12 mouse cellular contexts compared by ENCODE assay signal in genomic region chrX:71424852-71425251, GRCm38 (mm10).
A peak's percentile ranks its signal among the peaks of the same experiment; 100 is the strongest.
DNase-seq lines count a peak whose midpoint lies in the region; ATAC-seq and TF ChIP-seq lines count a peak whose summit lies in the region.
"Had no signal": no experiment of that assay in that cellular context is flagged by ENCODE, and none has a peak within 500 bp of the region (broad histone marks: within the 10 kb centered on the region; RNA-seq: fewer than 3 reads in every experiment).

No protein-coding gene starts in this region.

- WGBS in heart, postnatal 0 days = 75% methylated on average over 1 of the region's 1 CpGs
- WGBS in heart, embryonic 10.5 days = 57% methylated on average over 1 of the region's 1 CpGs

- H3K79me2 ChIP-seq in MEL (ENCODE audit: control insufficient read depth, insufficient read depth, low read length, poor library complexity) = no peaks in the 10 kb centered on the region

- H3K36me3 ChIP-seq in heart, postnatal 0 days (replicated peaks; ENCODE audit: control insufficient read depth, insufficient read depth, low read length) = no peaks in the 10 kb centered on the region
- peaks cover 0 to 9% of the 10 kb centered on the region in 2 experiments; a peak in 2 of 4 replicates for H3K36me3 ChIP-seq in MEL (ENCODE audit: control insufficient read depth in 1 of 2, insufficient read depth in 2 of 2, low read length in 2 of 2)
- H3K36me3 ChIP-seq in heart, embryonic 10.5 days = 0 out of 2 replicates have a peak, but pooled peaks cover 8% of the 10 kb centered on the region
- H3K36me3 ChIP-seq: hindbrain, embryonic 15.5 days had no signal

- ATAC-seq in heart, postnatal 0 days (ENCODE audit: insufficient read depth, low read depth) = no peak

- no peak overlapping the region for H3K27ac ChIP-seq in heart, postnatal 0 days (ENCODE audit: low read depth)
- no peak overlapping the region for H3K27ac ChIP-seq in MEL (ENCODE audit: control insufficient read depth, low read depth, low read length)
- H3K27ac ChIP-seq in heart, embryonic 10.5 days = no peak overlapping the region
- H3K27ac ChIP-seq: forebrain, embryonic 10.5 days; hindbrain, embryonic 15.5 days; liver, embryonic 13.5 days had no signal

- H3K4me3 ChIP-seq in heart, postnatal 0 days (ENCODE audit: low read depth, low read length) = no peak overlapping the region
- H3K4me3 ChIP-seq in MEL (ENCODE audit: control insufficient read depth in 1 of 2, insufficient read depth in 1 of 2, low read depth in 2 of 2, low read length in 2 of 2) = no peak overlapping the region
- no peak overlapping the region for H3K4me3 ChIP-seq in heart, embryonic 10.5 days
- H3K4me3 ChIP-seq: forebrain, embryonic 10.5 days; hindbrain, embryonic 15.5 days; liver, embryonic 13.5 days had no signal

- no peak for DNase-seq in heart, postnatal 0 days (ENCODE audit: low spot score)
- no peak for DNase-seq in heart, postnatal 36 days
- peak; percentile 10 for DNase-seq in lung, postnatal 36 days
- DNase-seq in lung, postnatal 4 days = no peak
- peak; percentile 28 for DNase-seq in MEL (ENCODE audit: low read depth, low spot score)
- DNase-seq in naive thymus-derived CD4-positive, alpha-beta T cell, adult 2 months (ENCODE audit: low read depth) = peak; percentile 14
- no peak for DNase-seq in heart, embryonic 10.5 days (ENCODE audit: low spot score)
- DNase-seq: adrenal gland, postnatal 36 days; heart, adult 18-20 months; liver, embryonic 13.5 days had no signal

- TF ChIP-seq RAD21 in MEL (IDR thresholded peaks at IDR 0.05; ENCODE audit: low read depth, low read length) = peak; percentile 59

- H3K9me3 ChIP-seq in heart, postnatal 0 days (replicated peaks; ENCODE audit: control insufficient read depth, low read length) = no peaks in the 10 kb centered on the region
- H3K9me3 ChIP-seq in MEL (replicated peaks; ENCODE audit: insufficient read depth, low read length) = no peaks in the 10 kb centered on the region
- H3K9me3 ChIP-seq in heart, embryonic 10.5 days = no peaks in the 10 kb centered on the region
- H3K9me3 ChIP-seq: forebrain, embryonic 10.5 days; hindbrain, embryonic 15.5 days; liver, embryonic 13.5 days had no signal

- H3K27me3 ChIP-seq in heart, postnatal 0 days (ENCODE audit: control insufficient read depth, insufficient read depth, low read length) = no peaks in the 10 kb centered on the region
- no peaks in the 10 kb centered on the region for H3K27me3 ChIP-seq in MEL (ENCODE audit: control insufficient read depth in 1 of 2, insufficient read depth in 2 of 2, low read length in 2 of 2)
- H3K27me3 ChIP-seq in heart, embryonic 10.5 days (ENCODE audit: insufficient read depth, poor library complexity, severe bottlenecking) = peaks cover 8% of the 10 kb centered on the region; the same call in 1 of the 2 replicates
- H3K27me3 ChIP-seq: hindbrain, embryonic 15.5 days; liver, embryonic 13.5 days had no signal

- intact Hi-C loops in heart, postnatal 36 days (cut with DNase I) = loop anchor here (1.0 to 5.0 kb wide), 3 partner anchors 132 to 197 kb away; no protein-coding TSS in a partner anchor

- H3K4me1 ChIP-seq in heart, postnatal 0 days (ENCODE audit: control insufficient read depth, insufficient read depth) = no peaks in the 10 kb centered on the region
- H3K4me1 ChIP-seq in MEL (ENCODE audit: control insufficient read depth in 1 of 2, insufficient read depth in 2 of 2, low read length in 2 of 2) = peaks cover 3 to 11% of the 10 kb centered on the region in 2 experiments; a peak in 3 of 4 replicates
- H3K4me1 ChIP-seq in heart, embryonic 10.5 days = no peaks in the 10 kb centered on the region
- H3K4me1 ChIP-seq: hindbrain, embryonic 15.5 days had no signal

- no peak for TF ChIP-seq POLR2A in MEL (IDR thresholded peaks at IDR 0.05; ENCODE audit: control insufficient read depth in 1 of 2, insufficient read depth in 1 of 2, low read depth in 1 of 2, low read length in 2 of 2, poor library complexity in 1 of 2)

- no peak overlapping the region for H3K9ac ChIP-seq in heart, postnatal 0 days (replicated peaks; ENCODE audit: low read depth, low read length)
- no peak overlapping the region for H3K9ac ChIP-seq in MEL (ENCODE audit: control insufficient read depth, low read depth, low read length, poor library complexity, severe bottlenecking)
- H3K9ac ChIP-seq: hindbrain, embryonic 15.5 days; liver, embryonic 13.5 days had no signal

- H3K4me2 ChIP-seq in heart, postnatal 0 days (ENCODE audit: low read depth, low read length) = no peak overlapping the region
- H3K4me2 ChIP-seq: hindbrain, embryonic 15.5 days; liver, embryonic 13.5 days had no signal

- peak; percentile 30 for TF ChIP-seq CTCF in heart, postnatal 0 days (IDR thresholded peaks at IDR 0.05; ENCODE audit: low read depth)
- TF ChIP-seq CTCF in MEL (IDR thresholded peaks at IDR 0.05 in 2 of 3, conservative IDR thresholded peaks at IDR 0.05 in 1 of 3; ENCODE audit: control insufficient read depth in 1 of 3, insufficient read depth in 1 of 3, low read depth in 2 of 3, low read length in 3 of 3, poor library complexity in 1 of 3, severe bottlenecking in 1 of 3) = peak in 2 of 3 experiments; percentile 49 to 59; a peak in 4 of 6 replicates

- no peak for TF ChIP-seq EP300 in heart, postnatal 0 days (IDR thresholded peaks at IDR 0.05; ENCODE audit: low read depth)
- no peak for TF ChIP-seq EP300 in MEL (IDR thresholded peaks at IDR 0.05; ENCODE audit: low read depth in 1 of 2, low read length in 2 of 2)

TF ChIP-seq in MEL, 35 proteins besides CTCF, POLR2A, EP300 and RAD21:
- no peak for TF ChIP-seq ZNF384 (IDR thresholded peaks at IDR 0.05; ENCODE audit: low read depth, low read length)
- TF ChIP-seq SMC3 (IDR thresholded peaks at IDR 0.05; ENCODE audit: low read depth, low read length) = peak; percentile 72
- no peak for TF ChIP-seq TBP (IDR thresholded peaks at IDR 0.05; ENCODE audit: low read depth, low read length)
- TF ChIP-seq MYB (IDR thresholded peaks at IDR 0.05; ENCODE audit: low read depth, low read length) = no peak
- no peak for TF ChIP-seq SIN3A (IDR thresholded peaks at IDR 0.05; ENCODE audit: low read length)
- peak; percentile 40 for TF ChIP-seq ZC3H11A (IDR thresholded peaks at IDR 0.05; ENCODE audit: low read depth, low read length)
- TF ChIP-seq POLR2AphosphoS2 (IDR thresholded peaks at IDR 0.05; ENCODE audit: low read length) = no peak
- no peak for TF ChIP-seq ETS1 (IDR thresholded peaks at IDR 0.05; ENCODE audit: low read depth, low read length)
- TF ChIP-seq MAFK (IDR thresholded peaks at IDR 0.05; ENCODE audit: borderline replicate concordance, low read depth, low read length) = no peak
- no peak for TF ChIP-seq TCF12 (IDR thresholded peaks at IDR 0.05; ENCODE audit: low read depth, low read length)
- no peak for TF ChIP-seq RCOR1 (IDR thresholded peaks at IDR 0.05; ENCODE audit: low read depth, low read length)
- no peak for TF ChIP-seq POLR2AphosphoS5 (IDR thresholded peaks at IDR 0.05; ENCODE audit: borderline replicate concordance, low read depth, low read length)
- no peak for TF ChIP-seq JUND (IDR thresholded peaks at IDR 0.05; ENCODE audit: low read depth, low read length)
- TF ChIP-seq CHD1 (IDR thresholded peaks at IDR 0.05; ENCODE audit: low read depth, low read length) = no peak
- no peak for TF ChIP-seq CHD2 (IDR thresholded peaks at IDR 0.05; ENCODE audit: low read length)
- no peak for TF ChIP-seq MYC (IDR thresholded peaks at IDR 0.05; ENCODE audit: low read depth, low read length)
- TF ChIP-seq NRF1 (IDR thresholded peaks at IDR 0.05; ENCODE audit: insufficient read depth, low read depth, low read length, poor library complexity, severe bottlenecking) = no peak

Comparison
In these comparisons a context has a peak if more than half of its experiments do, and no peak if none do; other contexts are left out.
1. DNase-seq: peak in lung, postnatal 36 days (single experiment), MEL (single experiment) and naive thymus-derived CD4-positive, alpha-beta T cell, adult 2 months (single experiment); none in heart, postnatal 0 days (single experiment), heart, postnatal 36 days (0 of 2), lung, postnatal 4 days (0 of 2) and heart, embryonic 10.5 days (single experiment).